Mouse (Mus musculus): ENCODE data around the gene Enthd1. TPM values are rescaled to one million over a fixed set of nuclear protein-coding genes. Genes with fewer than 3 reads are reported as not detected.
"Not testable (repeated sequence)": the region's sequence is repeated elsewhere in the genome, so short reads cannot be mapped to it uniquely, and the experiment has no call there.

Enthd1 gene
- polyA plus RNA-seq, 1 experiment = not detected

DNA sequence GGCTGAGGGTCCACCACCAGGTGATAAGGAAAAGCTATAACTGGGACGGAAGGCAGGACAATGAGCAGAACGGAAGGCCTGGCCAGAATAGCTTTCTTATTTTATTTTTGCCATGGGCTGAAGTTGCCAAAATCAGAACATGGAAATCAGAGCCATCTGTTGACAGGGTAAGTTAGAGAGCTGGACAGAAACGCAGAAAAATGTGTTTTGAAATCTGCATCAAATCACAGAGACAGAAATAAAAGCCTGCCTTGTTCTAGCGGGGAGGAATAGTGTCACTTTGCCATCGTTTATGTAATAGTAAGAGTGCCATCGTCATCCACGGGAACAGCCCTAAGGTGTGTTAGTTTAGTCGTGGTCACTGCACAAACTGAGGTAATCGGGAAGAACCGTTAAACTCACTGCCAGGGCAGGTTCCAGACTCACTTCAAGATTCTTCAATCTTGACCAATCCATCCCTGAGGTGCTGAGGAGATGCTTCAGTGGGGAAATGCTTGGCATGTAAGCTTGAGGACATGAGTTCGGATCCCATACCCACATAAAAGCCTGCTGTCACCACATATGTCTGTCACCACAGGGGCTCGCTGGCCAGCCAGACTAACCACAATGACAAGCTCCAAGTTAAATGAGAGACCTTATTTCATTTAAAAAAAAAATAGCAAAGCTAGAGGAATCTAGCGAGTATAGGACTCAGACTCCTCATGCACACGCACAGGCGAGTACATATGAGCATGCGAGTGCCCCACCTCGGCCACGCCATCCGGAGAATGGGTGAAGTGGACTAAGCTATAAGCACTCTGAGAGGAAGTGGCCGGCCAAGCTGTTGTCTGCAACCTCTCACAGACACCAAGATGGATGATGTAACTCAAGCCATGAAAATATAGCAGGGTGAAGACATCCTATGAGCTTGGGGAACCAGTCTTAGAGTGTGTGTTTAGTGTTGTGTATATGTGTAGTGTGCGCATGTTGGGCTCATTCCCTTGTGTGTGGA lies 63.6 kb downstream of the Enthd1 start:
- TF ChIP-seq CTCF (IDR thresholded peaks at IDR 0.05; ENCODE audit: low read depth, low read length) = no peak
- no peak for TF ChIP-seq POLR2A (IDR thresholded peaks at IDR 0.05; ENCODE audit: borderline replicate concordance, low read depth, low read length)
- Histone ChIP-seq H3K27ac (ENCODE audit: insufficient read depth, low read depth, low read length) (no peak overlapping the region), H3K4me1 (ENCODE audit: control insufficient read depth, insufficient read depth, low read length) (peaks cover 14% of the 10 kb centered on the region), H3K4me3 (ENCODE audit: insufficient read depth, low read length) (no peak overlapping the region)

DNA sequence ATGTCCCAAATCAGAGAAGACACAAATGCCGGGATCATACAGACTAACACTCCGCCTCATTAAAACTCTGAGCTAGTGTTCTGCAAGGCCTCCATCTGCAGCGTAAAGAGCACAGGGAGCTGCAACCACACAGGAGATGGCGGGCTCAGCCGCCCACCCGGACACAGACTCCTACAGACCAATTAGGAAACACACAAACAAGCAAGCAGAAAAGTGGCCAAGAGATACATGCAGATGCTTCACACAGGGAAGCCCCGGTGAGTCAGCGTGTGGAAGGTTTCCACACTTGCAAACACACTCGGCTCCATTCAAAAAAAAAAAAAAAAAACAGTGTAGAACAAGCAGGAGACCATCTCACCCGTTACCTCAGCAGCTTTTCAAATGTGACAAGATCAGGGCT lies 64.5 kb downstream of the Enthd1 start:
- H3K4me3 ChIP-seq (ENCODE audit: insufficient read depth, low read length) = no peak overlapping the region
- TF ChIP-seq CTCF (IDR thresholded peaks at IDR 0.05; ENCODE audit: low read depth, low read length) (no peak), POLR2A (IDR thresholded peaks at IDR 0.05; ENCODE audit: borderline replicate concordance, low read depth, low read length) (no peak)
- H3K27ac ChIP-seq (ENCODE audit: insufficient read depth, low read depth, low read length) = no peak overlapping the region
- peaks cover 14% of the 10 kb centered on the region for H3K4me1 ChIP-seq (ENCODE audit: control insufficient read depth, insufficient read depth, low read length)

DNA sequence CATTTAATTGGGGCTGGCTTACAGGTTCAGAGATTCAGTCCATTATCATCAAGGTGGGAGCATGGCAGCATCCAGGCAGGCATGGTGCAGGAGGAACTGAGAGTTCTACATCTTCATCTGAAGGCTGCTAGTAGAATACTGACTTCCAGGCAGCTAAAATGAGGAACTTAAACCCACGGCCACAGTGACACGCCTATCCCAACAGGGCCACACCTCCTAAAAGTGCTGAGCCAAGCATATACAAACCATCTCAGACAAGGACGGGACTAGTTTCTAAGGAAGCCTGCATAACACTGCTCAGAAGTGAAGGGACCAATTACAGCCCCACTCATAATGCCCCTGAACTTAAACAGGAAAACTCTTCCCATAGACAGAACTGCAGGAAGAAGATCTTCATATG lies 67.2 kb downstream of the Enthd1 start:
- H3K4me1 ChIP-seq (ENCODE audit: control insufficient read depth, insufficient read depth, low read length) = peaks cover 14% of the 10 kb centered on the region
- not testable (repeated sequence) for H3K27ac ChIP-seq (ENCODE audit: insufficient read depth, low read depth, low read length); H3K4me3 ChIP-seq (ENCODE audit: insufficient read depth, low read length)

- no peak overlapping the region for H3K4me3 ChIP-seq (ENCODE audit: insufficient read depth, low read length)
- no peak for TF ChIP-seq CTCF (IDR thresholded peaks at IDR 0.05; ENCODE audit: low read depth, low read length)
- TF ChIP-seq POLR2A (IDR thresholded peaks at IDR 0.05; ENCODE audit: borderline replicate concordance, low read depth, low read length) = no peak
- no peak overlapping the region for H3K27ac ChIP-seq (ENCODE audit: insufficient read depth, low read depth, low read length)
- H3K4me1 ChIP-seq (ENCODE audit: control insufficient read depth, insufficient read depth, low read length) = no peaks in the 10 kb centered on the region
Observed at GRCm38 (mm10) chr15:80491505-80491904, 73.5 kb downstream of the Enthd1 start.

- Histone ChIP-seq H3K4me3 (ENCODE audit: insufficient read depth, low read length) (no peak overlapping the region), H3K27ac (ENCODE audit: insufficient read depth, low read depth, low read length) (no peak overlapping the region), H3K4me1 (ENCODE audit: control insufficient read depth, insufficient read depth, low read length) (no peaks in the 10 kb centered on the region)
- TF ChIP-seq CTCF (IDR thresholded peaks at IDR 0.05; ENCODE audit: low read depth, low read length) (no peak), POLR2A (IDR thresholded peaks at IDR 0.05; ENCODE audit: borderline replicate concordance, low read depth, low read length) (no peak)
Observed at GRCm38 (mm10) chr15:80490151-80490550, 74.8 kb downstream of the Enthd1 start.

- TF ChIP-seq POLR2A (IDR thresholded peaks at IDR 0.05; ENCODE audit: borderline replicate concordance, low read depth, low read length) (no peak), CTCF (IDR thresholded peaks at IDR 0.05; ENCODE audit: low read depth, low read length) (no peak)
- no peaks in the 10 kb centered on the region for H3K4me1 ChIP-seq (ENCODE audit: control insufficient read depth, insufficient read depth, low read length)
- H3K27ac ChIP-seq (ENCODE audit: insufficient read depth, low read depth, low read length) = no peak overlapping the region
- H3K4me3 ChIP-seq (ENCODE audit: insufficient read depth, low read length) = no peak overlapping the region
Observed at GRCm38 (mm10) chr15:80488658-80489057, 76.3 kb downstream of the Enthd1 start.

GRCm38 (mm10) chr15:80485601-80486000 lies 79.4 kb downstream of the Enthd1 start:
- H3K27ac ChIP-seq (ENCODE audit: insufficient read depth, low read depth, low read length) = no peak overlapping the region
- TF ChIP-seq CTCF (IDR thresholded peaks at IDR 0.05; ENCODE audit: low read depth, low read length) (no peak), POLR2A (IDR thresholded peaks at IDR 0.05; ENCODE audit: borderline replicate concordance, low read depth, low read length) (no peak)

GRCm38 (mm10) chr15:80483041-80483705 lies 81.8 kb downstream of the Enthd1 start:
- peaks cover 3% of the 10 kb centered on the region for H3K4me1 ChIP-seq (ENCODE audit: control insufficient read depth, insufficient read depth, low read length)

More at GRCm38 (mm10) chr15:80485601-80486000, 79.4 kb downstream of the Enthd1 start:
- no peak overlapping the region for H3K4me3 ChIP-seq (ENCODE audit: insufficient read depth, low read length)
- no peaks in the 10 kb centered on the region for H3K4me1 ChIP-seq (ENCODE audit: control insufficient read depth, insufficient read depth, low read length)

DNA sequence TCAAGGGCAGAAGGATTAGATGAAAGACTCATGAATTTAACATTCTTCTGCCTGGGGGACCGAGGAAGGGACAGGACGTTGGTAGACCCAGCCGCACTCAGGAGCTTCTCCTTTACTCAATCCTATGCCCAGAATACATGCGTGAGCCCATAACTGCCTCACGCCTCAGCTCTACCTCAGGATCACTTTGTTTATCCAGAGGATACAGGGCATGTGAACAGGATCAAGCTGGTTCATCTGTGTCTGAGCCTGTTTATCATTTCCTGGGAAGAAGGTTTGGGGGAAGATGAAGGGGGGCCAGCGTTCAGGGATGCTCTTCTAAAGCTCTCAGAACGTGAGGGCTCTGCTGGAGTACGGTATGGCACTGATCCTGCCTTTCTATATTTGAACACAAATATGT lies 82.6 kb downstream of the Enthd1 start:
- Histone ChIP-seq H3K4me1 (ENCODE audit: control insufficient read depth, insufficient read depth, low read length) (peaks cover 3% of the 10 kb centered on the region), H3K4me3 (ENCODE audit: insufficient read depth, low read length) (no peak overlapping the region), H3K27ac (ENCODE audit: insufficient read depth, low read depth, low read length) (no peak overlapping the region)
- TF ChIP-seq POLR2A (IDR thresholded peaks at IDR 0.05; ENCODE audit: borderline replicate concordance, low read depth, low read length) (no peak), CTCF (IDR thresholded peaks at IDR 0.05; ENCODE audit: low read depth, low read length) (no peak)

More at GRCm38 (mm10) chr15:80483041-80483705, 81.8 kb downstream of the Enthd1 start:
- no peak for TF ChIP-seq POLR2A (IDR thresholded peaks at IDR 0.05; ENCODE audit: borderline replicate concordance, low read depth, low read length)
- no peak for TF ChIP-seq CTCF (IDR thresholded peaks at IDR 0.05; ENCODE audit: low read depth, low read length)
- H3K4me3 ChIP-seq (ENCODE audit: insufficient read depth, low read length) = no peak overlapping the region
- H3K27ac ChIP-seq (ENCODE audit: insufficient read depth, low read depth, low read length) = no peak overlapping the region
